Mouse (Mus musculus) lung, embryonic 16.5 days (tissue): ENCODE data around the gene Ikbke. TPM values are rescaled to one million over a fixed set of nuclear protein-coding genes. Genes with fewer than 3 reads are reported as not detected.
"Not testable (repeated sequence)": the region's sequence is repeated elsewhere in the genome, so short reads cannot be mapped to it uniquely, and the experiment has no call there.

Source experiments
- ATAC-seq: fragments of 200-750 bp; cut with Nextera tagmentation; 2 replicates; pipeline ENCODE4 v1.8.0; 2017; ENCODE audit warnings: low read depth, mild to moderate bottlenecking, moderate library complexity
- H3K27ac ChIP-seq: fragments of 300-500 bp; sonication (generic); 2 replicates; pipeline ENCODE4 v1.5.1; 2014; ENCODE audit warnings: mild to moderate bottlenecking, control low read depth, low read length
- H3K27me3 ChIP-seq: fragments of 300-500 bp; sonication (generic); 2 replicates; pipeline ENCODE4 v1.6.1; 2014; ENCODE audit warnings: low read depth, low read length, mixed read lengths; ENCODE audit not compliant: control insufficient read depth, insufficient read depth
- H3K36me3 ChIP-seq: fragments of 300-500 bp; sonication (generic); 2 replicates; pipeline ENCODE4 v1.6.1; 2014; ENCODE audit warnings: low read length; ENCODE audit not compliant: control insufficient read depth, insufficient read depth
- H3K4me1 ChIP-seq: fragments of 300-500 bp; sonication (generic); replicated peaks from 2 replicates; pipeline ENCODE4 v1.6.1; 2014; ENCODE audit warnings: low read length, mixed read lengths; ENCODE audit not compliant: control insufficient read depth, insufficient read depth
- H3K4me2 ChIP-seq: fragments of 300-500 bp; sonication (generic); 2 replicates; pipeline ENCODE4 v1.6.1; 2014; ENCODE audit warnings: low read depth, low read length, control low read depth
- H3K4me3 ChIP-seq: fragments of 300-500 bp; sonication (generic); 2 replicates; pipeline ENCODE4 v1.5.1; 2014; ENCODE audit warnings: mild to moderate bottlenecking, low read length, control low read depth
- H3K9ac ChIP-seq: fragments of 300-500 bp; sonication (generic); 2 replicates; pipeline ENCODE4 v1.6.1; 2014; ENCODE audit warnings: low read length, control low read depth
- H3K9me3 ChIP-seq: fragments of 300-500 bp; sonication (generic); 2 replicates; pipeline ENCODE4 v1.6.1; 2016; ENCODE audit warnings: low read length; ENCODE audit not compliant: control insufficient read depth
- WGBS: fragments of 180-500 bp; shearing (Covaris S2); extraction: QIAGEN DNeasy Blood & Tissue Kit; methylation state at CpG from one replicate; pipeline ENCODE4 v1.1.7; 2014; 5-methylcytosine and 5-hydroxymethylcytosine counted together
- polyA plus RNA-seq: library from polyadenylated mRNA; unstranded; fragments of >200 nt; fragmentation: Nextera tagmentation; extraction: Ambion mirVana; gene quantifications from 2 replicates; pipeline ENCODE4 v1.2.1, GENCODE M21; 2015

Ikbke gene
- polyA plus RNA-seq, result 4.7 and 5.1 TPM in 2 replicates

GRCm38 (mm10) chr1:131279456-131279776 is at the start of gene Ikbke:
Gene Ikbke (minus strand): TSS chr1:131279606.
- Histone ChIP-seq H3K27ac (no peak within 1 kb of the TSS), H3K9me3 (no peaks in the 10 kb centered on the region)

GRCm38 (mm10) chr1:131329093-131329492 is 49.7 kb upstream of the Ikbke start:
- H3K4me2 ChIP-seq, ATAC-seq: not testable (repeated sequence)

More at GRCm38 (mm10) chr1:131279456-131279776, at the start of gene Ikbke:
- Histone ChIP-seq H3K36me3 (no peaks in the 10 kb centered on the region), H3K4me2 (peak within 1 kb of the TSS; percentile 52), H3K9ac (peak within 1 kb of the TSS; percentile 62), H3K27me3 (no peaks in the 10 kb centered on the region), H3K4me3 (peak within 1 kb of the TSS; percentile 46), H3K4me1 (peaks cover 13% of the 10 kb centered on the region)
- ATAC-seq, result peak; percentile 23; the same call in 1 of the 2 replicates
- 19% methylated on average over 4 of the region's 4 CpGs for WGBS

DNA sequence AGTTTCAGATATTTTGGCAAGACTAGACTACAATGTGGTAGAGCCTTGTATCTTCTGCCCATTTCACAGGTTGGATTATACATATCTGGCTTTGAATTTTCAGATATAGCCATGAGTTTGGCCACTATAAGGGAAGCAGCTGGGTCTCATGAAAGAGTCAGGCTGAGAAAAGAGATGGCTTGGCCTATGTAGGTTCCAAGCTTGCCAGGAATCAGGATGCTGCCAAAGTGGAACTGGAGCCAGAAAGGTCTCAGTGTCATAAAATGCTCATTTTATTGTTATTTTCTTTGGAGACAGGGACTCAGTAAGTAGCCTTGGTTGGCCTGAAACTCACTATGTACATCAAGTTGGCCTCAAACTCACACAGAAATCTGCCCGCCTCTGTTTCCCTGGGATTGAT is 47.8 kb upstream of the Ikbke start:
- peaks cover 8% of the 10 kb centered on the region; the same call in 1 of the 2 replicates for H3K36me3 ChIP-seq
- no peaks in the 10 kb centered on the region for H3K9me3 ChIP-seq
- ATAC-seq, result no peak
- 77% methylated on average over 1 of the region's 1 CpGs for WGBS
- H3K4me2 ChIP-seq, result no peak overlapping the region
- no peak overlapping the region for H3K27ac ChIP-seq
- no peak overlapping the region for H3K4me3 ChIP-seq
- H3K4me1 ChIP-seq, result no peaks in the 10 kb centered on the region
- no peaks in the 10 kb centered on the region for H3K27me3 ChIP-seq
- no peak overlapping the region for H3K9ac ChIP-seq

More at GRCm38 (mm10) chr1:131329093-131329492, 49.7 kb upstream of the Ikbke start:
- not testable (repeated sequence) for H3K4me1 ChIP-seq, H3K36me3 ChIP-seq, H3K27me3 ChIP-seq, H3K27ac ChIP-seq, H3K9ac ChIP-seq, H3K9me3 ChIP-seq, H3K4me3 ChIP-seq
- 92% methylated on average over 1 of the region's 1 CpGs for WGBS

DNA sequence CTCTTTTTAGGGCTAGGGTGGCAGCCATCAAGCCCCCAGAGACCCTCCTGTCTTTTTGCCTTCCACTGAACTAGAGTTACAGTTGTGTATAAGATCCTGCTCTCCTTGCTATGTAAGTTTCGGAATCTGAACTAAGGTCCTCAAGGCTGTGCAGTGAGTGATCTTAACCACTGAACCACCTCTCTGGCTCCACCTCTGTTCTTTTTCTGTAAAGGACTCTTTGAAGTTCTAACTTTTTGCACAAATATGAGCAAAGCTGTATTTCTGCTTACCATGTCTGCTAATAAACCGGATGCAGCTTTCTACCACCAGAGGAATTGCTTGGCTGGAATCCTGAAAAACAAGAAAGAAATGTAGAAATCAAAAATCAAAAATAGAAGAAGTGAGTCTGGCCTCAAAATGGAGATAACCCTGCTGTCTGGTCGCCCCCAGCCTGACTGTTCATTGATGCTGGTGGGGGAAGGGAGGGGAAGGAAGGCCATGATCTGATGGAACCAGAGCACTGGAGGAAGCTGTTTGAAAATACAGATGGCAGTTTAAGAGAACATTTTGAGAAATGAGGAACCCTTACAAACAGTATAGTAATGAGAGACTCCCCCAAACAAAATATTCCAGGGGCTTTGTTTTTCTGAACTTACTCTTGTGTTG is 45.5 kb upstream of the Ikbke start:
- Histone ChIP-seq H3K27me3 (no peaks in the 10 kb centered on the region), H3K36me3 (peaks cover 8% of the 10 kb centered on the region; the same call in 1 of the 2 replicates), H3K9ac (no peak overlapping the region), H3K9me3 (no peaks in the 10 kb centered on the region), H3K4me1 (no peaks in the 10 kb centered on the region), H3K4me3 (no peak overlapping the region), H3K4me2 (no peak overlapping the region), H3K27ac (no peak overlapping the region)
- 85% methylated on average over 3 of the region's 3 CpGs for WGBS
- ATAC-seq, result no peak

GRCm38 (mm10) chr1:131319598-131320330 is 40.4 kb upstream of the Ikbke start:
- WGBS, result 91% methylated on average over 3 of the region's 3 CpGs
- H3K9ac ChIP-seq, result no peak overlapping the region
- H3K4me2 ChIP-seq, result no peak overlapping the region
- no peak overlapping the region for H3K27ac ChIP-seq
- H3K27me3 ChIP-seq, result no peaks in the 10 kb centered on the region
- H3K4me1 ChIP-seq, result no peaks in the 10 kb centered on the region
- no peaks in the 10 kb centered on the region for H3K9me3 ChIP-seq
- peaks cover 21% of the 10 kb centered on the region for H3K36me3 ChIP-seq
- no peak for ATAC-seq
- H3K4me3 ChIP-seq, result no peak overlapping the region

DNA sequence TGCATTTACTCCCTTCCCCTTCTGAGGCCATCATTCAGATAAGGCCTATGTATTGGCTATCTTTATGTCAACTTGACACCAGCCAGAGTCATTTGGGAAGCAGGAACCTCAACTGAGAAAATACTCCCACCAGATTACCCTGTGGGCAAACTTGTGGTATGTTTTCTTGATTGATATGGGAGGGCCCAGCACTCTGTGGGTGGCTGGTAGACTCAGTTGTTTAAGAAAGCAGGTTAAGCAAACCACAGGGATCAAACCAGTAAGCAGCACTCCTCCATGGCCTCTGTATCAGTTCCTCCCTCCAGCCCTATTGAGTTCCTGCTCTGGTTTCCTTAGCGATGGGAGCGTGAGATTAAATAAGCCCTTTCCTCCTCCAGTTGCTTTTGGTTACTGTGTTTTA is 39.0 kb upstream of the Ikbke start:
- no peak overlapping the region for H3K4me2 ChIP-seq
- H3K4me3 ChIP-seq, result no peak overlapping the region
- H3K9ac ChIP-seq, result no peak overlapping the region
- no peaks in the 10 kb centered on the region for H3K4me1 ChIP-seq
- no peak overlapping the region for H3K27ac ChIP-seq
- WGBS, result 93% methylated on average over 2 of the region's 2 CpGs
- no peak for ATAC-seq
- no peaks in the 10 kb centered on the region for H3K27me3 ChIP-seq
- no peaks in the 10 kb centered on the region for H3K9me3 ChIP-seq
- H3K36me3 ChIP-seq, result peaks cover 18% of the 10 kb centered on the region

- H3K27ac ChIP-seq, result no peak overlapping the region
- H3K27me3 ChIP-seq, result no peaks in the 10 kb centered on the region
- no peak overlapping the region for H3K4me3 ChIP-seq
- 68% methylated on average over 5 of the region's 5 CpGs for WGBS
- H3K9me3 ChIP-seq, result no peaks in the 10 kb centered on the region
- H3K4me2 ChIP-seq, result no peak overlapping the region
- H3K36me3 ChIP-seq, result peaks cover 21% of the 10 kb centered on the region
- no peak for ATAC-seq
- H3K4me1 ChIP-seq, result no peaks in the 10 kb centered on the region
- no peak overlapping the region for H3K9ac ChIP-seq
Measured at GRCm38 (mm10) chr1:131317625-131318024, 38.2 kb upstream of the Ikbke start.

- H3K9me3 ChIP-seq, result no peaks in the 10 kb centered on the region
- H3K9ac ChIP-seq, result no peak overlapping the region
- H3K27me3 ChIP-seq, result no peaks in the 10 kb centered on the region
- peaks cover 20% of the 10 kb centered on the region for H3K36me3 ChIP-seq
- H3K4me2 ChIP-seq, result no peak overlapping the region
- ATAC-seq, result no peak
- H3K27ac ChIP-seq, result no peak overlapping the region
- H3K4me3 ChIP-seq, result no peak overlapping the region
- H3K4me1 ChIP-seq, result no peaks in the 10 kb centered on the region
- WGBS, result 82% methylated on average over 3 of the region's 3 CpGs
Measured at GRCm38 (mm10) chr1:131311284-131311683, 31.9 kb upstream of the Ikbke start.

DNA sequence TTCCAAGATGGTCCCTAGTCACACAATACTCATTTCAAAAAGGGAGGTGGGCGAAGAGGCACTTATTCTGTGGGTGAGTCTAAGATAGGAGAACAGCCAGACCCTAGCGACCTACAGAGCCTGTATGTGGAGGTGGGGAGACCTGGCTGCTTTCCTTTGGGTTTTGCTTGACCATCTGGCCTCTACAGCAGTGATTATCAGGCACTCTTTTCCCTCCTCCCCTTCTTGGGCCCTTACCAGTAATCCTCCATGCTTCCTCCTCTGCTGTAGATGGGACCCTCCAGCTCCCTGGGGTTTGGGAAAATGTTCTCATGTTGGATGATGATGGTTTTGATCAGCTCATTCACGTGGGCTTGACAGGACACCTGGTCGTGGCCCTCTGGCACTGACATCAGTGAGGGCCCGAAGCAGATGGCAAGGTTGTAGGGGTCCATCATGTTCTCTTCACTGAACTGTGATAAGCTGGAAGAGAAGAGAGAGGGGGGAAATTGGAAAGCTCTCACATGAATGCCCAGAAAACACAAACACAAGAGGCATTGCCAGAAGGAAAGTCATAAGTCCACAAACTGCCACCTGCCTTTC is 30.9 kb upstream of the Ikbke start:
- Histone ChIP-seq H3K9ac (no peak overlapping the region), H3K4me3 (no peak overlapping the region), H3K4me2 (no peak overlapping the region), H3K36me3 (peaks cover 16% of the 10 kb centered on the region), H3K27me3 (no peaks in the 10 kb centered on the region), H3K27ac (no peak overlapping the region), H3K9me3 (no peaks in the 10 kb centered on the region), H3K4me1 (no peaks in the 10 kb centered on the region)
- ATAC-seq, result no peak
- WGBS, result 86% methylated on average over 5 of the region's 5 CpGs
